Comparison of ENCODE assay signal across 25 mouse cellular contexts in the genomic region with DNA sequence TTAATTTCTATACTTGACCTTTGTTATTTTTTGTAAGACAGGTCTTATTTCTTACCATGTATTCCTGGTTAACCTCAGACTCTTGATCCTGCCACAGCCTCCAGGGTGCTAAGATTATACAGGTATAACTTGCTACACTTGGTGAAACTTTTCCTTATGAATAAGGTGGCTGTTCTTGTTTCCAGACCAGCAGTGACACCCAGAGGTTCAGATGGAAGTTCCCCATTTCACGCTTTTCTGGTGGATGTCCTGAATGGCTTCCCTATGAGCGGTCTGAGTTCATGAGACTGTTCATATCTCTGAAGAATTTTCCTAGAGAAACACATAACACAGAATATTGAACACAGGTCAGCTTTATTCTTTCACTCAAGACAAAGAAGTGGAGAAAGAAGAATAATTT.
DNase-seq lines count a peak whose midpoint lies in the region; ATAC-seq and TF ChIP-seq lines count a peak whose summit lies in the region.
"Had no signal": no experiment of that assay in that cellular context is flagged by ENCODE, and none has a peak within 500 bp of the region (broad histone marks: within the 10 kb centered on the region; RNA-seq: fewer than 3 reads in every experiment).

No protein-coding gene starts in this region.

- no peak overlapping the region for H3K27ac ChIP-seq in layer of hippocampus, adult 2 months
- H3K27ac ChIP-seq in CH12.LX (ENCODE audit: insufficient read depth, low read depth): no peak overlapping the region
- H3K27ac ChIP-seq: heart, embryonic 10.5 days; hindbrain, embryonic 12.5 days; limb, embryonic 13.5 days; liver, embryonic 14.5 days; stomach, embryonic 15.5 days had no signal

- H3K9ac ChIP-seq in CH12.LX (ENCODE audit: insufficient read depth, low read depth): no peak overlapping the region
- H3K9ac ChIP-seq: hindbrain, embryonic 12.5 days; limb, embryonic 13.5 days; liver, embryonic 14.5 days; lung, embryonic 14.5 days; stomach, embryonic 15.5 days had no signal

- TF ChIP-seq CTCF in layer of hippocampus, adult 2 months (conservative IDR thresholded peaks at IDR 0.05): peak; percentile 48
- TF ChIP-seq CTCF in CH12.LX (conservative IDR thresholded peaks at IDR 0.05 in 1 of 2, IDR thresholded peaks at IDR 0.05 in 1 of 2; ENCODE audit: low read depth in 2 of 2, low read length in 2 of 2): peak; percentile 10 to 72; a peak in 2 of 4 replicates

- ATAC-seq in megakaryocyte-erythroid progenitor cell, adult 5-6 weeks (replicated peaks; ENCODE audit: low FRiP score, low TSS enrichment, poor library complexity, severe bottlenecking): no peak
- ATAC-seq: forebrain, embryonic 14.5 days; midbrain, embryonic 16.5 days had no signal

- TF ChIP-seq POLR2A in CH12.LX (IDR thresholded peaks at IDR 0.05; ENCODE audit: low read depth, low read length): no peak

- TF ChIP-seq EP300 in CH12.LX (IDR thresholded peaks at IDR 0.05; ENCODE audit: low read length): no peak

- no peaks in the 10 kb centered on the region for H3K79me2 ChIP-seq in CH12.LX (replicated peaks; ENCODE audit: control insufficient read depth, extremely low read depth, insufficient read depth, poor library complexity, severe bottlenecking)

- H3K4me1 ChIP-seq in CH12.LX (ENCODE audit: control insufficient read depth in 1 of 2, insufficient read depth in 2 of 2): no peaks in the 10 kb centered on the region
- H3K4me1 ChIP-seq: heart, embryonic 10.5 days; hindbrain, embryonic 12.5 days; limb, embryonic 13.5 days; stomach, embryonic 15.5 days had no signal

- H3K4me2 ChIP-seq in CH12.LX (ENCODE audit: insufficient read depth, low read depth, poor library complexity, severe bottlenecking): no peak overlapping the region
- H3K4me2 ChIP-seq: hindbrain, embryonic 12.5 days; limb, embryonic 13.5 days; lung, embryonic 14.5 days; stomach, embryonic 15.5 days had no signal

- peak; percentile 81 for TF ChIP-seq RAD21 in CH12.LX (IDR thresholded peaks at IDR 0.05; ENCODE audit: low read depth, low read length)

- no peaks in the 10 kb centered on the region for H3K27me3 ChIP-seq in CH12.LX (replicated peaks)
- H3K27me3 ChIP-seq: hindbrain, embryonic 12.5 days; limb, embryonic 13.5 days; stomach, embryonic 15.5 days had no signal

- in situ Hi-C loops in CH12.LX (cut with MboI; ENCODE audit: low pct_ligation_motif_present, low pct_unique_long_range_greater_than_20kb, low sequenced_read_pairs): loop anchor here (10.0 to 25.0 kb wide), 2 partner anchors 107 to 464 kb away; no protein-coding TSS in a partner anchor

- no peaks in the 10 kb centered on the region for H3K36me3 ChIP-seq in CH12.LX (replicated peaks in 1 of 2; ENCODE audit: control insufficient read depth in 1 of 2, insufficient read depth in 1 of 2, low read length in 1 of 2)
- H3K36me3 ChIP-seq: heart, embryonic 10.5 days; hindbrain, embryonic 12.5 days; limb, embryonic 13.5 days; stomach, embryonic 15.5 days had no signal

- DNase-seq in embryo, embryonic 11 days: peak; percentile 1
- no peak for DNase-seq in embryo, embryonic 9.5 days (ENCODE audit: extremely low spot score)
- no peak for DNase-seq in layer of hippocampus, adult 2 months (ENCODE audit: low spot score in 2 of 2)
- no peak for DNase-seq in layer of hippocampus, postnatal 25 days (ENCODE audit: extremely low spot score in 1 of 2, low spot score in 1 of 2)
- DNase-seq in CH12.LX (ENCODE audit: extremely low read depth): peak; percentile 53
- DNase-seq in fibroblast of lung, adult 2 months (ENCODE audit: low read depth): peak; percentile 10
- no peak for DNase-seq in retina, postnatal 1 day
- DNase-seq: cerebellum, adult 11-12 months; cerebellum, postnatal 14 days; kidney, adult 2 months; kidney, postnatal 10 days; layer of hippocampus, postnatal 36 days; lung, embryonic 14.5 days; lung, postnatal 4 days; right cerebral cortex, adult 18-20 months; right cerebral cortex, postnatal 4 days; thymus, adult 2 months had no signal

- H3K4me3 ChIP-seq in layer of hippocampus, adult 2 months: no peak overlapping the region
- H3K4me3 ChIP-seq in CH12.LX (replicated peaks in 1 of 3; ENCODE audit: low read depth in 2 of 3, low read length in 2 of 3, poor library complexity in 1 of 3): no peak overlapping the region
- H3K4me3 ChIP-seq: heart, embryonic 10.5 days; hindbrain, embryonic 12.5 days; limb, embryonic 13.5 days; stomach, embryonic 15.5 days had no signal

- dilution Hi-C loops in CH12.LX (cut with MboI; ENCODE audit: extremely low pct_ligation_motif_present, extremely low pct_unique_long_range_greater_than_20kb, low sequenced_read_pairs): no loop called here

- H3K9me3 ChIP-seq in CH12.LX (replicated peaks; ENCODE audit: low read length): no peaks in the 10 kb centered on the region
- H3K9me3 ChIP-seq: heart, embryonic 10.5 days; hindbrain, embryonic 12.5 days; limb, embryonic 13.5 days; stomach, embryonic 15.5 days had no signal

TF ChIP-seq in CH12.LX, 34 proteins besides CTCF, POLR2A, EP300 and RAD21:
- peak; percentile 74 for TF ChIP-seq SMC3 (IDR thresholded peaks at IDR 0.05; ENCODE audit: low read depth, low read length)
- TF ChIP-seq KAT2A (IDR thresholded peaks at IDR 0.05; ENCODE audit: insufficient replicate concordance, low read length): no peak

Comparison
In these comparisons a context has a peak if more than half of its experiments do, and no peak if none do; other contexts are left out.
1. DNase-seq: peak in embryo, embryonic 11 days (single experiment), CH12.LX (single experiment) and fibroblast of lung, adult 2 months (single experiment); none in embryo, embryonic 9.5 days (single experiment), layer of hippocampus, adult 2 months (0 of 2), layer of hippocampus, postnatal 25 days (0 of 2) and retina, postnatal 1 day (single experiment).